Mouse (Mus musculus) gastrocnemius, postnatal 14 days (tissue): ENCODE measurements around the gene Nmur1. TPM values are rescaled to one million over a fixed set of nuclear protein-coding genes. Genes with fewer than 3 reads are reported as not detected.
A peak's percentile ranks its signal among the peaks of the same experiment; 100 is the strongest.

Experiments used
- DNase-seq: peaks from one replicate; pipeline ENCODE4 v3.0.0; 2021; ENCODE audit warnings: mixed read lengths
- intact Hi-C: fragments of 180-260 bp; cut with DNase I; formaldehyde crosslinking; loops from one replicate; pipeline ENCODE4 v1.15.1; 2025; ENCODE audit warnings: low total_unique reads
- total RNA-seq, 2 experiments: library from RNA; stranded (reverse); gene quantifications; 2 replicates each; pipeline ENCODE4 v1.2.3; 2021

Nmur1 gene
- total RNA-seq, 2 experiments from 2014 or later: not detected

DNA sequence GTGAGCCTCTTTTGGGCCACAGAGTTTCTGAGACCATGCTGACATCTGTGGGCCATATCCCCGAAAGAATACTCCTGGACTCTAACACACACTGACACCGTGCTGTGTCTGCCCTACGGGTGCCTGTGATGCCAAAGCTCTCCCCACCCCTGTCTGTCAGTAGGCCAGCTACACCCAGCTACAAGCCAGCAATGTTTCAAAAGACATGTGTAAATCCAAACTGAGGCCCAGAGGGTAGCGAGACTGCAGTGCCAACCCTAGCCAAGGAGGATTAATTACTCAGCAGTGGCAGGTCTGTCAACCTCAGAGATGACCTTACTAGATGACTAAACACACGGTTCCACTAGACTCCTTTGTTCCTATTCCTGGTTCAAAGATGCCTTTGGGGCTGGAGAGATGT, 49.7 kb downstream of the Nmur1 start:
- no peak for DNase-seq
- intact Hi-C loops: no loop called here

DNA sequence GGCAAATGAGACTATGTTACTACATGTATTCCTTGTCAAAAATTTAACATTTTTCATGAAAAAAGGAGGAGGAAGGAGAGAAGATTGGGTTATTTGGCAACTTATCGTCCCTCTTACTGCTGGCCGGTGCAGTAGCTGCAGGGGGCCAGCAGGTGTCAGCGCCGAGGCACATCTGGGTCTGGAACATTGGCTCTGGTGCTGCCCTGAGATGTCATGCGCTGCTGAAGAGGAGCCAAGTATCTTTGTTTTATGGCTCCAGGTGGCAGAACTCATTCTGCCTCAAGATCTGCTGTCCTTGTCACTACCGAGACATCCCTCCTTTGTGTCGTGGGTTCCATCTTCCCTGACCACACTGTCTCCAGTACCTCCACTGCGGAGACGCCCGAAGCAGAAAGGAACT, 54.0 kb downstream of the Nmur1 start:
- DNase-seq: peak; percentile 61
- intact Hi-C loops: no loop called here

DNA sequence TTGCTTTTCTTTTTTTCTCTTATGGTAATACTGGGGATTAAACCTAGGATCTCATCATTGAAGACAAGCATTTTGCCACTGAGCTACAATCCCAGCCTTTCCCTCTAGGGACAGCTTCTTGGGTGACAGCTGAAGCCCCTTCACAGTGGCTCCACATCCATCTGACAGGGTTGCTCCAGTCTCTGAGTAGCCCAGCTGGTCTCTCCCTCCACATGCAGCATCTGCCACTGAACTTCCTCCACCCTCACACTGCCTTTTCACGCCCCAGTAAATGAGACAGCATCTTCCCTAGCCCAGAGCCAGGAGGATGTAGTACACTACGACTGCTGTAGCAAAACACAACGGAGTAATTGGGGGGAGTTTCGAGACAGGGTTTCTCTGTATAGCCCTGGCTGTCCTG, 57.9 kb downstream of the Nmur1 start:
- intact Hi-C loops: no loop called here
- DNase-seq: no peak

DNA sequence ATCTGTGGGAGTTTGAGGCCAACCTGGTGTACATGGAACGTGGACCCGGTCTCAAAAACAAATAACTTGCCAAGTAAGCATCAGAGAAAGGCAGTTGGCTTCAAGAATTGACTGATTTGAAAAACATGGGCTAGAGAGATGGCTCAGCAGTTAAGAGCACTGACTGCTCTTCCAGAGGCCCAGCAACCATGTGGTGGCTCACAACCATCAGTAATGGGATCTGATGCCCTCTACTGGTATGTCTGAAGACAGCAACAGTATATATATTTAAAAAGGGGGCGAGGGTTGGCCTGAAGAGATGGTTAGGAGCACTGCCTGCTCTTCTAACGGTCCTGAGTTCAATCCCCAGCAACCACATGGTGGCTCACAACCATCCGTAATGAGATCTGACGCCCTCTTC, 62.4 kb downstream of the Nmur1 start:
- intact Hi-C loops: no loop called here
- DNase-seq: no peak

DNA sequence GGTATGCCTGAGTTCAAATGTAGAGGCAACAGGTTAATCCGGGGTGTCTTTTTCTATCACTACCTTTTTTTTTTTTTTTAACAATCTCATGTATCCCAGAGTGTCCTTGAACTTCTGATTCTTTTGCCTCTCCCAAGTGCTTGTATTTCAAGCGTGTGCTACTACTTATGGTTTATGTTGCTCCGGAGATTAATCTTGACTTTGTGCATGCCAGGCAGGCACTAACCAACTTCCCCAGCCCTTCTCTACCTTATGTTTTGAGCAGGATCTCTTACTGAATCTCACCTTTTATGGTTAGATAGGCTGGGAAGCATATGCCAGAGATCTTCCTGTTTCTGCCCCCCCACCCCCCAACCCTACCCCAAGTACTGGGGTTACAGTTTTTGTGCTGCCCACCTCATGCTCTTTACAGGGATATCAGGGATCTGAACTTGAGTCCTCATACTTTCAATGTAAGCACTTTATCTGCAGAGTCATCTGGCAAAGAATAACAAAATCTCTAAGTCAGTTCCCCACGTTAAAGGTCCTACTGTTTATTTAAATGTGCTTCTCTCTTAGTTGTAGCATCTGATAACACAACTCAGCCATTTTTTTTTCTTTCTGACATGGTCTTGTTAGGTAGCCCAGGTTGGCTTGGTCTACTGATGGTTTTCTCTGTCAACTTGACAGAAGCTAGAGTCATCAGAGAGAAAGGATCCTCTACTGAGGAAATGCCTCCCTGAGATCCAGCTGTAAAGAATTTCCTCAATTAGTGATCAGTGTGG, 64.0 kb downstream of the Nmur1 start:
- no peak for DNase-seq
- intact Hi-C loops: no loop called here

DNA sequence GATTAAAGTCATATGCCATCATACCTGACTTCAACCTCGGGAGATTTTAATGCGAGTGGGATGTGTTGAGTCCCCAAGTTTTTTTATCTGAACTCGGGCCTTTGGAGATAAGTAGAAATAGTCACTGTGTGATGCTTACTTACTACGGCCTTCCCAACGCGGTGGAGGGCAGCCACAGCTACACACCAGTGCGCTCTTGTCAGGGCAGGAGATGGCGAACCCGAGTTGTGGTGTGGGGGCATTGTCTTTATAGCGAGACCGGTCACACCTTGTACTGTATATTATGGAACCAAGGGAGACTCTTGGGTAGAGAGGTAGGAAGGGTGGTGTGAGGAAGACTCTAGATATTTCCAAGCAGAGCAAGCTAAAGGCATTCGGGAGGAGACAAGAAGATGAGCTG, 65.6 kb downstream of the Nmur1 start:
- intact Hi-C loops: no loop called here
- no peak for DNase-seq

DNA sequence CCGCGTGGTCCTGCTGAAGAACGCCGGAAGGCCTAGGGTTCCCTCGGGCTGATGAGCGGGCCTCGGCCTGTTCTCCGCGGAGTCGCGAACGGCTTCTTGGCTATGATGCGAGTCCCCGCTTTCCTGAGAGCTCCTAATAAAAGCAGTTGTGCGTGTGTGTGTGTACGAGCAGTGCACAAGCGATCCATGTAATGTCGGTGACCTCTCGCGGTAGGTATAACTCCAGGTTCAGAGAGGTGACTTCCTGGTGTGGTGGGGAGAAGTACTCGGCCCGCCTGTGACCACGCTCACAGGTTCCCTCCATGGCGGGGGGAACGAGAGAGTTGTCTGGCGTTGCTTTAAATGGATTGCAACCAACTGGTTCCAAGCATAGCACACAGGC, 66.2 kb downstream of the Nmur1 start:
- intact Hi-C loops: no loop called here
- no peak for DNase-seq

DNA sequence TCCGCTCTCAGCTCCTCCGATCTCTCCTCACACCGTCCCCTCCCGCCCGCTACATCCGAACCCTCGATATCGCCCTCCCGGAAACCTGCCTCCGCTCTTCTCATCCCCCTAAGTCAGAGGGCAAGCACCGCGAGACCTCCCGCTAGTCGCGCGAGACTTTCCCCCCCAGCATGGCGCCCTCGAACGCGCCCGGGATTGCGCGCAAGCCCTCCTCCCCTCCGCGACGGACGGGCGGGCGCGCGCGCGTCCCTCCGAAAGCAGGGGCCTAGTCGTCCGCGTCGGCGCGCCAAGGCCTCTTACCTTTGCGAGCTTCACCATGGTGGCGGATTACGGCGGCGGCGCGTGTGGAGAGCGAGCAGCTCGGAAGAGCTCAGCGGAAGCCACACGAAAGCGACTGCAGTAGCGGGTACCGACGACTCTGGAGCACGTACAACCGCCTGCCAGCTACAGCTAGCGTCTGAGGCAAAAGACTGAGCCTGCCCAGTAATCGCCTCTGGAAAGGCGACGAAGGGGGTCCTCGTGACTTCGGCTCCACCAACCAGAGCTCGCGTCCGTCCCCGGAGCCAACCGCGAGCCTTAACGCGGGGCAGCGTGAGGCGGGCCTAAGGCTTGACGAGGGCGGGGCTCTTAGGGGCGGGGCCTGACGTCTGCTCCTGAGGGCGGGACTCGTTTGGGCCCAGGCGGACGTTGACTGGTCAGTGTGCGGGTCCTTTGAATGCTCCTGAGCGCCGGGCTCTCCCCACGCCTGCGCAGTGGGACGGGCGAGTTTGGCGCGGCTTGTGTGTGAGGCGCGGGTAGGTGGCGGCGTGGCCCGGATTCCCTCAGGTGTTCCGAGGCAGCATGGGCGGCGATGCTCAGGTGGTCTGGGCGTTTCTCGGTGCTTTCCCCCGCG, 66.9 kb downstream of the Nmur1 start, which contains the start of gene Ncl:
TSS of gene Ncl (minus strand) at position 495 of the 892 bp plus-strand sequence.
- intact Hi-C loops: no loop called here
- peak; percentile 99 for DNase-seq

DNA sequence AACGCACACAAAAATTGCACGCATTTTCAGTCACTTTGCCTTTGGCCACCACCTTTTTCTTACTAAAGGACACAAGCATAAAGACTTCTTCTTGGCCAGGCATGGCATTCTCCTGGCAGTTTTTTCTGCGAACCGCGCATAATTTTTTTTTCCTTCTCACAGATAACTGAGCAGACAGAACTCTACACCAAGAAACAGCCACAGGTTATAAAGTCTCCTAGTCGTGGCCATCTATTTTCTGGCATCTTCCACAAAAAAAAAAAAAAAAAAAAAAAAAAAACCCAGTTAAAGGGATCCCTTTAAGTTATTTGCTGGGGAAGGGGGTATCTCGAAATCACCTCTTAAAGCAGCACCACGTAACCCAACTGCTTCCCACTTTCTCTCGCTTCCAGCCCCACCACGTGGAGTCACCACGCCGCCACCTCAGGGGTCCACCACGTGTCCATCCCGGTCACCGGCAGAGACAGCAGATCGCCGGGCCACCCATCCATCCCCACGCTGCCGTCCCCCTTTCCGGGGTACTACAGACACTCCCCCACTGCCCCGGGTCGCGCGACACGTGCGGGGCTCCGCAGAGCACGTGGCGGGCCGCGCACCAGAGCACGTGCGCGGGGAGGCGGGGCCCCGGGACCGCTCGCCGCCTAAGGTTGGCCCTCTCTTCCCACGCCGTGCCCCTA, 67.7 kb downstream of the Nmur1 start:
- no peak for DNase-seq
- intact Hi-C loops: no loop called here

DNA sequence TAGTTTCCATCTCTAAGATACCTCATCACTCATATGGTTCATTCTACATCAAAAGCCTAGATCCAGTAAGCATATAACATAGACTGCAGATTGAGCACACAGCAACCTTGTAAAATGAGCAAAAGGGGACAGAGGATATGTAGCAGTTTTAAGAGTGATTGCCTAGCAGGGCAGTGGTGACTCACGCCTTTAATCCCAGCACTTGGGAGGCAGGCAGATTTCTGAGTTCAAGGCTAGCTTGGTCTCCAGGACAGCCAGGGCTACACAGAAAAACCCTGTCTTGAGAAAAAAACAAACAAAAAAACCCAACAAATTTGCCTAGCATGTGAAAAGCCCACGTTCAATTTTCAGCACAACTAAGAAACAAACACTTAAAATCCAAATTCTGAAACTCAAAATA, 71.8 kb downstream of the Nmur1 start:
- intact Hi-C loops: no loop called here

DNA sequence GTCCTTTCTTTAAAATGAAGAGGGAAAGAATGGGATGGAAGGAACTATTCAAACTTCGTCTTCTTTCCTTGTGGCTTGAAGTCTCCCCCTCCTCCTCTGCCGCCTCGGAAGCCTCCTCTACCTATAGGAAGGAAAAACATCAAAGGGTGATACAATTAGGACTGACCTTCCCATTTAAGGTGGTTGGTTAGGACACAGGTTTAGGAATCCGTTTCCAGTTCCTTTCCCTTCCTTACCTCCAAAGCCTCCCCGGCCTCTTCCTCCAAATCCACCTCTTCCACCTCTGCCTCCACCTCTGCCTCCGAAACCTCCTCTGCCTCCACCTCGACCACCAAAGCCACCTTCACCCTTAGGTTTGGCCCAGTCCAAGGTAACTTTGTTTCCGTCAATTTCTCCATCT, 75.5 kb downstream of the Nmur1 start:
- intact Hi-C loops: no loop called here

More for the DNA sequence above, 71.8 kb downstream of the Nmur1 start:
- DNase-seq: no peak

DNA sequence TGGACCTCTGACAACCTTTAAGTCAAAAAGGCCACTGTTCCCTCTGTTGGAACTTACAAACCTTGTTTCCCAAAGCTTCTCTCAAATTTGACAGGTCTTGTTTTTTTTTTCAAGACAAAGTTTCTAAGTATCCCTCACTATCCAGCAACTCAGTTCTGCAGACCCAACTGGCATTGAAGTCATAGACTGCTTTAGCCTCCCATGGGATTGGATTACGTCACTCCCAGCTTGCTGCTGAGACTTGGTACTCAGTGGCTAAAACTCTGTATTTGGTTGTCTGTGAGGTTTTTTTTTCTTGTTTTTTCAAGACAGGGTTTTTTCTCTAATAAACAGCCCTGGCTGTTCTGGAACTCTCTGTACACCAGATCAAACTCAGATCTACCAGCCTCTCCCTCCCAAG, 76.3 kb downstream of the Nmur1 start:
- intact Hi-C loops: no loop called here
- no peak for DNase-seq

More for the DNA sequence above, 75.5 kb downstream of the Nmur1 start:
- DNase-seq: no peak

DNA sequence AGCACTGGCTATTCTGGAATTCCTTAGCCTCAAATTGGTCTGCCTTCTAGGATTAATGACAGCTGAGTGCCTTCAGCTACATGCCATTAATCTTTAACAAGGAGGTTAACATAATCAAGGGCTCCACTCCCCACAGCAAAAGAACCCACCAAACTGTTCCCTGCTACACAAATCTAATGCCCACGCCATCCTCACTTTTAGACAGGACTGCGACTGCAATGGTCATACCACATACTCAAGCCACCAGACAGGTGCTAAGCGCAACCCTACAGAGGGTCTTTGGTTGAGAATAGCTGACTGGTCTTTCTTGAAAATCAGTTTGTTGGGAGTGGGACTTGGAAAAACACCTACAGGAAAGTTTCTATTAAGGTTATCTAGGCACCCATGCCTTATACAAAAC, 76.8 kb downstream of the Nmur1 start:
- no peak for DNase-seq
- intact Hi-C loops: no loop called here

DNA sequence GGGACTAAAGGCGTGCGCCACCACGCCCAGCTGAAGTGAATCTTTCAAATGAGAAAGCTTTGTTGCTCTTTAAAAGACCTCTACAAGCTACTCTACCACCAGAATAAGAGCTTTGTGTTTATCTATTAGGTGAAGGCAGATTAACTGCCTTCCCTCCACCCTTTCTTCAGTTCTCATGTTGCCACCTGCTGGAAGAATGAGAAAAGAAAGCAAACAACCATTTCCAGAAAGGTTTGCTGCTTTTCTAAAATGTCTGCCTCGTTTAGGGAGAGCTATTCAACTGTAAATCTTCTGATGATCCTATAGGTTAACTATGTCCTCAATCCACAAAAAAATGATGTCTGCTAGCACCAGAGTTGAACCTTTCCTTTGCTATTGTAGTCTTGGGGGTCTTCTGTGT, 77.2 kb downstream of the Nmur1 start:
- intact Hi-C loops: no loop called here
- DNase-seq: no peak

DNA sequence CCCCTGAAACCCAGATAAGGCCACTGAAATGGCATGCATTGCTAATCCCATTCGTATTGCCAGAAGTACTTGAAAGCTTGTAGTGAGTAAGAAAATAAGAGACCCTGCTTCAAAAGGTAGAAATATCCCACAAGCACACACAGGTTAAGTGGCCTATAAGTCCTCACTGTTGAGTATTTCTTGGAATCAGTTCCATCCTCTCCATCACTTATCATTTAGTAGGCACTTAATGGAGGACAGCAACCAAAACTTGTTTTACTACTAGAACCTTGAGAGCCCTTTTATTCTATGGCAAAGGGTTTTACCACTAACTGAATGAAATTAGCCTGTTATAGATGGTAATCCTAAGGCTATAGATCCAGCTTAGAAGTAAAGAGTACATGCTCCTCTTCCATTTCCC, 77.9 kb downstream of the Nmur1 start:
- intact Hi-C loops: no loop called here
- no peak for DNase-seq

DNA sequence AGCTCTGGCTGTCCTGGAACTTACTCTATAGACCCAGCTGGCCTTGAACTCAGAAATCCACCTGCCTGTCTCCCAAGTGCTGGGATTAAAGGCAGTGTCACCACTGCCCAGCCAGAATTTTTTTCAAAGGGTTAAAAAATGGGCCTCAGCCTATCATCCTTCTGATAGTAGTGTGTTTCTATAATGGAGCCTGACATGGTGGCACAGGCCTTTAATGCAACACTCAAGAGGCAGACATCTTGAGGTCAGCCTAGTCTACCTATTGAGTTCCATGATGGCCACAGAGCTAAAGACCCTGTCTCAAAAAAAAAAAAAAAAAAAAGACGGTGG, 78.3 kb downstream of the Nmur1 start:
- intact Hi-C loops: no loop called here
- no peak for DNase-seq

DNA sequence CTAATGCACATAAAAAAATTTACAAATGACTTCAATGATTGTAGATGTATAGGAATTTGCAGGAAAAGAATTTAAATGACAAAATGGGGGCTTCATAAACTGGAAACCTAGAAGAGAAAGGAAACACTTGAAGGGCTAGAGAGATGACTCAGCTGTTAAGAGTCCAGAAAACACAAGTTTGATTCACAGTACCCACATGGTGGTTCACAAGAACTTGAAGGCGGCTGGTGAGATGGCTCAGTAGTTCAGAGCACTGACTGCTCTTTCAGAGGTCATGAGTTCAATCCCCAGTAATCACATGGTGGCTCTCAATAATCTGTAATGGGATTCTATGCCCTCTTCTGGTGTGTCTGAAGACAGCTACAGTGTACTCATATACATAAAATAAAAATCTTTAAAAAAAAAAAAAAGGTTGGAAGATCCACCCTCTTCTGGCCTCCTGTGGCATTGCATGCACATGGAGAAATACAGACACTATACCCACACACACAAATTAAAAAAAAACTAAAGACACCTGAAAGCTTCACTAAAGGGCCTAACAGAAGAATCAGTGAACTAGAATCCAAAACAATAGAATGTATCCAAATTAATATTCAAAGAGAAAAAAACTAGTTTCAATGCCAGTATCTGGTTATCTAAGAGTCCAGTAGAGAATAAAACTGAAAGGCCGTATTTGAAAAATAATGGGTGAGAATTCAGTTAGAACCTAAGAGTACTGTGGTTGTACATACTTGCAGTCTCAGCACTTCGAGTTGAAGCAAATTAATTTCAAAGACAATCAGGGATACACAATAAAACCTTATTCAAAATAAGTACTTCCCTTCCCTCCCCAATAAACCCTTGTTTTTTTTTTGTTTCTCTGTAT, 78.9 kb downstream of the Nmur1 start:
- DNase-seq: no peak
- intact Hi-C loops: no loop called here

DNA sequence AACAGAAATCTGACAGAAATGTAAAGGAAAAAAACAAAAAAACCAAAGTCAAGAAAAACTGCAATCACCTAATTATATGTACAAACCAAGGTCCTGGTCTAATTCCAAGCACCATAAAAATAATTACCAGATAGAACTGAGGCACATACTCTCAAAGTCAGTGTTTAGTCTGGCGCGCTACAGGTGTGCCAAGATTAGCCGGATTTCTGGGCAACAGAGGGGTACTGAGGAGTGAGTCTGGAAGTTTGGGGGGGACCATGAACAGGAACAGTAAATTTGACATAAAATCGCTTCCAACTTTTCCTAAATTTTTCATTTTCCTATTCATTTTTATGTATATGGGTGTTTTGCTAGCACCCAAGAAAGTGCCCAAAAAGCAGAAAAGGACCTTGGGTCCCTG, 80.1 kb downstream of the Nmur1 start:
- intact Hi-C loops: no loop called here
- DNase-seq: no peak

DNA sequence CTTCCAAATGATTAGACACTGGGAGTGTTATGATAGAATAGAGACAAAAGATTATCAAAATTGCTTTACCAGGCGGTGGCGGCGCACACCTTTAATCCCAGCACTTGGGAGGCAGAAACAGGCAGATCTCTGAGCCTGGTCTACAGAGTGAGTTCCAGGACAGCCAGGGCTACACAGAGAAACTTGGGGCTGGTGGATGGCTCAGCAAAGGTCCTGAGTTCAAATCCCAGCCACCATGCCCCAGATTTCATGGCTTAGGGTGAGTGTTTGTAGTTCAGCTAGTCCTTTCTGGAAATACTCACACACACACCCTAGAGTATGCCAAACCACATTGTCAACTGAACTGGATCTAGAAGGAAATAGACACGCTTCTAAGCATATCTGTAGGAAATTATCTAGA, 81.0 kb downstream of the Nmur1 start:
- DNase-seq: no peak
- intact Hi-C loops: no loop called here
